Mouse (Mus musculus): ENCODE measurements around the gene Mpped2. TPM values are rescaled to one million over a fixed set of nuclear protein-coding genes. Genes with fewer than 3 reads are reported as not detected.

The Mpped2 gene
- total and polyA plus RNA-seq, 2 experiments from 2014 or later, result 65.4 to 104 TPM

DNA sequence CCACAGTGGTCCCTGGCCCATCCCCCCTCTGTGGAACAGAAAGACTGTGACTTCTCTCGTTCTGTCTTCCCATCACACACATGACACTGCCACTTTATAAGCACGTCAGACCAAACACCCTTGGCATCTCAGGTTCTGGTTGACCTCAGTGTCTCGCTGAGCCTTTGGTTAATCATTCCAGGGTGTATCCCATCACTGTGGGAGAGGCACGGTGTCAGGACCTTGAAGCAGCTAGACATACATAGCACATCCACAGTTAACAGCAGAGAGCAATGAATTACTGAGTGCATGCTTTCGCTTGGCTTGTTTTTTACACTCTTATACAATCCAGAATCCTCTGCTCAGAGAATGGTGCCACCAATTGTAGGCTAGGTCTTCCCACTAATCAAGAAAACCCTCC lies 60.6 kb downstream of the Mpped2 start:
- DNase-seq, result no peak
- WGBS, result 77% methylated on average over 5 of the region's 5 CpGs
- ATAC-seq, result no peak
- TF ChIP-seq CTCF (IDR thresholded peaks at IDR 0.05; ENCODE audit: low read depth), result no peak
- H3K27ac ChIP-seq (ENCODE audit: low read depth, low read length), result no peak overlapping the region
- no peaks in the 10 kb centered on the region for H3K27me3 ChIP-seq (ENCODE audit: insufficient read depth, low read length)
- no peak overlapping the region for H3K4me3 ChIP-seq (ENCODE audit: low read depth, low read length)
- no peak overlapping the region for H3K9ac ChIP-seq
- H3K9me3 ChIP-seq (ENCODE audit: low read length), result no peaks in the 10 kb centered on the region
- H3K36me3 ChIP-seq (ENCODE audit: insufficient read depth), result peaks cover 3% of the 10 kb centered on the region; the same call in 1 of the 2 replicates
- H3K4me1 ChIP-seq (ENCODE audit: insufficient read depth), result no peaks in the 10 kb centered on the region; the same call in 1 of the 2 replicates
- H3K4me2 ChIP-seq (ENCODE audit: low read depth), result no peak overlapping the region

DNA sequence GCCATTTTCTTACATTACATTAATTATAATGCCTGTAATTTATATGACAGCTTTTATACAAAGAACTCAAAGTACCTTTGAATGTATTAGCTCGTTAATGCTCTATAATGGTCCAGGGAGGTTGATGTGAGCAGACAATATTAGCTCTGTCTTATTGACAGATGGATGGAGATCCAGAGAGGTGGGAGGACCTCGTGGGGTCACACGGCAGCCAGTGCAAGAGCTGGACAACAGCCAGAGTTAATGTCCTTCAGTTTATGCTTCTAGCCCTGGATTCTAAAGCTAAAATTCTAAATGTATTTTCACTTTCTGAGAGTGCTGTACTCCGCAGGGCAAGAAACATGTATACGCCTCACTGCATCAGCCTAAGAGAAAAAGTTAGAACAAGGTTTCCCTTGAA lies 61.6 kb downstream of the Mpped2 start:
- Histone ChIP-seq H3K9me3 (ENCODE audit: low read length) (no peaks in the 10 kb centered on the region), H3K36me3 (ENCODE audit: insufficient read depth) (peaks cover 3% of the 10 kb centered on the region; the same call in 1 of the 2 replicates), H3K4me2 (ENCODE audit: low read depth) (no peak overlapping the region), H3K4me3 (ENCODE audit: low read depth, low read length) (no peak overlapping the region), H3K27me3 (ENCODE audit: insufficient read depth, low read length) (no peaks in the 10 kb centered on the region), H3K27ac (ENCODE audit: low read depth, low read length) (no peak overlapping the region), H3K9ac (no peak overlapping the region), H3K4me1 (ENCODE audit: insufficient read depth) (no peaks in the 10 kb centered on the region; the same call in 1 of the 2 replicates)
- TF ChIP-seq CTCF (IDR thresholded peaks at IDR 0.05; ENCODE audit: low read depth), result no peak
- ATAC-seq (no peak), DNase-seq (no peak)
- WGBS, result 53% methylated on average over 5 of the region's 5 CpGs

DNA sequence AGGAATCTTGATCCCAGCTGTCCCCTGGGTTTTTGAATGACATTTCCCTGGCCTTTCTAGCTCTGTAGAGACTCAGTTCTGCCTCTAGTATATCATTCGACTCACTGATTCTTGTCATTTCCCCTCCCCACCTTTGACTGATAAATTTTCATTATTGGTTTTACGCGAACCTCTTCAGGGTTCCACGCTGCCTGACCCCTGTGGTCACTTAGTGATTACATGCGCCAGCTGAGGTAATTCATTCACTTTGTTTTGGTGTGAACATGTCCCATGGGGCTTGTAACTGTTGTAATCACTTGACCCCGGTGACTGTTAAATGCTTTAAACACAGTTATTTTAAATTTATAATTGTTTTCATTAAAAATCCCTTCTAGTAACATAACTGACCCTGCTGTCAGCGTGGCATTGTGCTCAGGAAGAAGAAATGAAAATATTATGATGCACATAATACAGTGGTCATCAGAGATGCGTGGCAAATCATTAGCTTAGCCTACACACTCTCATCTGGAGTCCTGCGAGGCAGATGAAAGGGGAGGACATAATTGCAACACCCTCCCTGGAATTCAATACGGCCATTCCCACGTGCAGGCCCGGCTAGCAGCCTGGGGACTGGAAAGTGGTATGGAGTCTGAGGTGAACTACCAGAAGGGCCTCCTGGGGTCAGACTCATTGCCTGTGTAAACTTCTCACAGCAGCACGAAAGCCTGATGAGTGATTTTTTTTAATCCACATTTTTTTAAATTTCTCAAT lies 63.5 kb downstream of the Mpped2 start:
- WGBS, result 40% methylated on average over 13 of the region's 13 CpGs
- H3K4me3 ChIP-seq (ENCODE audit: low read depth, low read length), result no peak overlapping the region
- H3K4me2 ChIP-seq (ENCODE audit: low read depth), result no peak overlapping the region
- no peak overlapping the region for H3K9ac ChIP-seq
- H3K9me3 ChIP-seq (ENCODE audit: low read length), result no peaks in the 10 kb centered on the region
- no peaks in the 10 kb centered on the region for H3K27me3 ChIP-seq (ENCODE audit: insufficient read depth, low read length)
- ATAC-seq (no peak; the same call in 1 of the 2 replicates), DNase-seq (no peak)
- no peak overlapping the region for H3K27ac ChIP-seq (ENCODE audit: low read depth, low read length)
- no peaks in the 10 kb centered on the region for H3K4me1 ChIP-seq (ENCODE audit: insufficient read depth)
- H3K36me3 ChIP-seq (ENCODE audit: insufficient read depth), result no peaks in the 10 kb centered on the region
- TF ChIP-seq CTCF (IDR thresholded peaks at IDR 0.05; ENCODE audit: low read depth), result no peak

DNA sequence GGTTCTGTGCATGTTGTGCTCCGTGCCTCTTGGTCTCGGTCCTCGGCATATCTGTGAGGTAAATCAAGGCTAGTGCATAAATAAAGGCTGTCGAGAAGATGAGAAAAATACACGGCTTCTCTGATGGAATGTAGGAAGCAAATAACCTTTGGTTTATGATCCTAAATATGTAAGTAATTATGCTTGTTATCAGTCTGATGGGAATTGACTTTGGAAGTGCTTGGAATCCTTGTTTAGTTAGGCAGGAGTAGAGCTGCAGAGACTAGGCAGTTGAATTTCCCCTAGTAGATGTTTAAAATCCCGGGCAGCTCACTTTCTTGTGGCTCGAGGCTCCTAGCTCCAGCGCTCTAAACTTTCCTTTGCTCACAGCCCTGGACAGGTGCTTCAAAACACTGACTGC lies 69.9 kb downstream of the Mpped2 start:
- no peak overlapping the region for H3K4me2 ChIP-seq (ENCODE audit: low read depth)
- H3K4me3 ChIP-seq (ENCODE audit: low read depth, low read length), result no peak overlapping the region
- no peaks in the 10 kb centered on the region for H3K36me3 ChIP-seq (ENCODE audit: insufficient read depth)
- ATAC-seq, result no peak
- H3K9ac ChIP-seq, result no peak overlapping the region
- H3K4me1 ChIP-seq (ENCODE audit: insufficient read depth), result no peaks in the 10 kb centered on the region
- H3K27ac ChIP-seq (ENCODE audit: low read depth, low read length), result no peak overlapping the region
- WGBS, result 90% methylated on average over 8 of the region's 8 CpGs
- no peak for DNase-seq
- no peak for TF ChIP-seq CTCF (IDR thresholded peaks at IDR 0.05; ENCODE audit: low read depth)
- no peaks in the 10 kb centered on the region for H3K27me3 ChIP-seq (ENCODE audit: insufficient read depth, low read length)
- H3K9me3 ChIP-seq (ENCODE audit: low read length), result no peaks in the 10 kb centered on the region

DNA sequence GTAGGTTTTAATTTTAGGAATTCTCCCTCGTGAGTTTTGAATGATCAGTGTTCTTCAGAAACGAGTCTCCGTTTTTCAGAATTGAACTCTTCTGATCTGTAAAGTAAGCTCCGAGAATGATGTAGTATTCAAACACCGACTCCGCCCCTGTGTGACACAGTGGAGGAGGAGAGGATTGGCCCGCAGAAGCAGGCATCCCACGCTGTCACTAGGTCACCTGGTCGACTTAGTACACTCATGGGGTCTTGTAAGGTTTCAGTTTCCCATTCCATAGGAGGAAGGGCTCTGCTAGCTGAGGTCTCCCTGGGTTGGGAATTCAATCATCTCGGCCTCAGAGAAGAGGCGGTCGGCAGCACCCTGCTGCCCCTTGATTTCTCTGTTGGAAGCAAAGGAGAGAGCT lies 76.2 kb downstream of the Mpped2 start:
- WGBS, result 82% methylated on average over 12 of the region's 12 CpGs
- no peak overlapping the region for H3K9ac ChIP-seq

DNA sequence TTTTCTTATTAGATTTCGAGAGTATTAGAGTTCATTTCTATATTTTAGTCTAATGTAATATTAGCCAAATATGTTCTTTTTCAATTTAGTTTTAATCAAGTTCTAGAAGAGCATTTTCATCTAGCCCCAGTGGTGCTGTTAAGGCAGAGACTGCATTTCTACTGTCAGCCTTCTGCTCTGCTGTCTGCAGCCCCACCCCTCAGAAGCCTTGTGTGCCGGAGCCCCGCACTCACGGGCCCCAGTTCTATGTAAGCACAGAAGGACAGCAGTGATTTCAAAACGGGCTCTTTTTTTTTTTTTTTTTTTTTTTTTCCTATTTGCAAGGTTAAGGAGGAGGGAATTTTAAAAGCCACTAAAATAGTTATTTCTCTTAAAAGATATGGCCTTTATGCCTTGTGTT lies 79.6 kb downstream of the Mpped2 start:
- Histone ChIP-seq H3K4me3 (ENCODE audit: low read depth, low read length) (no peak overlapping the region), H3K4me2 (ENCODE audit: low read depth) (no peak overlapping the region), H3K36me3 (ENCODE audit: insufficient read depth) (no peaks in the 10 kb centered on the region), H3K4me1 (ENCODE audit: insufficient read depth) (no peaks in the 10 kb centered on the region), H3K9ac (no peak overlapping the region), H3K27ac (ENCODE audit: low read depth, low read length) (no peak overlapping the region), H3K9me3 (ENCODE audit: low read length) (no peaks in the 10 kb centered on the region), H3K27me3 (ENCODE audit: insufficient read depth, low read length) (no peaks in the 10 kb centered on the region)
- WGBS, result 24% methylated on average over 5 of the region's 5 CpGs
- DNase-seq (no peak), ATAC-seq (no peak)
- TF ChIP-seq CTCF (IDR thresholded peaks at IDR 0.05; ENCODE audit: low read depth), result no peak

More for the DNA sequence above, 76.2 kb downstream of the Mpped2 start:
- no peak for TF ChIP-seq CTCF (IDR thresholded peaks at IDR 0.05; ENCODE audit: low read depth)
- Histone ChIP-seq H3K27ac (ENCODE audit: low read depth, low read length) (no peak overlapping the region), H3K4me1 (ENCODE audit: insufficient read depth) (no peaks in the 10 kb centered on the region), H3K4me3 (ENCODE audit: low read depth, low read length) (no peak overlapping the region), H3K27me3 (ENCODE audit: insufficient read depth, low read length) (no peaks in the 10 kb centered on the region), H3K9me3 (ENCODE audit: low read length) (no peaks in the 10 kb centered on the region), H3K4me2 (ENCODE audit: low read depth) (no peak overlapping the region), H3K36me3 (ENCODE audit: insufficient read depth) (no peaks in the 10 kb centered on the region)
- no peak for DNase-seq
- no peak for ATAC-seq

DNA sequence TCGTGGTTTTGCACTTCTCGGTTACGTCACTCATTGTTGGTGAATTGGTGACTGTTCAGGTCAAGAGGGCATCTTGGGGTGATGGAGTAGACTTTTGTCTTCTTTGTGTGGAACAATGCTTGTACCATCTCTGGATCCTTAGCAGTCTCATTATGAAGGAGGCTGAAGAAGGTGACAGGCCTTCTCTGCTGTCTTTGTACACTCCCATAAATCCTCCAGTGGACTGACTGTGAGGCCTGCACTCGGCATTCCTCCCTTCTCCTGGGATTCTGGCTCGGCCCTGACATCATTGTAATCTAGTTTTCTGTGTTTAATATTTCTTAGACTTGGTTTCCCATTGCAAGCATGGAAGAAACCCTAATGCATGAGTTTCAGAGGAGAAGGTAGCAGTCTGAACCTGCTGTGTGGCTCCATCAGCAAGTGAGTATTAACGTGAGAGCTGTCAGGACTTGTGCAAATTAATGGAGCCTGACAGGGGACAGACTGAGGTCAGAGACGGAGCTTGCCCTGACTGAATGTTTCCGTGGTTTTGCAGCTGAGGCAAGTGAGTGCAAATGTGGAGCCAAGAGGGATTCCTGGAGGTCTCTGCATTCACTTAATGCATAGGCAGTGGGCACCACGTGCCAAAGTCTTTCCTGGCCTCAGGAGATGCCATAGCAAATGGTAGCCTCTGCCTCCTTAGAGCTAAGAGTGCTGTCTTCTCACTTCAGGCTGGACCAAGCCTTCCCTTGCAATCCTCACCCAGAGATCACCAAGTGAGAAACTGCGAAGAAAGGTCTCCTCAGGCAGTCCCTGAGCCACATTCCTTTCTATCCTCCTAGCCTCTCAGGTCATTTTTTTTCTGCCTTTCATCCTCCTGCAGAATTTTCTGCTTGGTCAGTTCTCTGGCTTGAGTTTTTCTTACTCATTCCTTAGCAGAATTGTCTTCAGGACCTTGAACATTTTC lies 81.5 kb downstream of the Mpped2 start:
- H3K9ac ChIP-seq, result no peak overlapping the region
- ATAC-seq, result no peak
- H3K27ac ChIP-seq (ENCODE audit: low read depth, low read length), result no peak overlapping the region
- H3K36me3 ChIP-seq (ENCODE audit: insufficient read depth), result no peaks in the 10 kb centered on the region
- WGBS, result 68% methylated on average over 10 of the region's 10 CpGs
- no peak overlapping the region for H3K4me2 ChIP-seq (ENCODE audit: low read depth)
- no peaks in the 10 kb centered on the region for H3K27me3 ChIP-seq (ENCODE audit: insufficient read depth, low read length)
- H3K4me1 ChIP-seq (ENCODE audit: insufficient read depth), result no peaks in the 10 kb centered on the region
- no peak overlapping the region for H3K4me3 ChIP-seq (ENCODE audit: low read depth, low read length)
- DNase-seq, result no peak
- TF ChIP-seq CTCF (IDR thresholded peaks at IDR 0.05; ENCODE audit: low read depth), result no peak
- no peaks in the 10 kb centered on the region for H3K9me3 ChIP-seq (ENCODE audit: low read length)
